In the genomic region with DNA sequence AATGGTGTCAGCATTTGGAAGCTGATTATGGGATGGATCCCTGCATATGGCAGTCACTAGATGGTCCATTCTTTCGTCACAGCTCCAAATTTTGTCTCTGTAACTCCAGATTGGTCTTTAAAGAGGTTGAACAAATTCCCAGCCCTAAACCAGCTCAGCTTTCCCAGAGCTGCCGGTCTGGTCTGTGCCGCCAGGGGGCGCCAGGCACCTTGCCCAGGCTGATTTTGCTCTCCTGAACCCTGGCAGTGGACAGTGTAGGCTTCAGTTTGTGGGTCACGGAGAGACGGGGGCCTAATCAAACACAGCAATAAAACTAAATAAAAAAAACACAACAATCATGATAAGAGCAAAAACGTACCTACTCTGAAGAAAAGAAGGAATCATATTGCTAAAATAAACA, we compare ENCODE assay signal across 8 mouse cellular contexts. TPM values are rescaled to one million over a fixed set of nuclear protein-coding genes. Genes with fewer than 3 reads are reported as not detected.
DNase-seq lines count a peak whose midpoint lies in the region; ATAC-seq and TF ChIP-seq lines count a peak whose summit lies in the region.
"Had no signal": no experiment of that assay in that cellular context is flagged by ENCODE, and none has a peak within 500 bp of the region (broad histone marks: within the 10 kb centered on the region; RNA-seq: fewer than 3 reads in every experiment).

No protein-coding gene starts in this region.

- H3K4me3 ChIP-seq in small intestine, adult 2 months (ENCODE audit: low read depth, low read length): no peak overlapping the region

- peak; percentile 20 for DNase-seq in MEL-GATA-1-ER (ENCODE audit: extremely low read depth, low read depth)
- DNase-seq in cerebellum, adult 18-20 months: peak; percentile 72 to 82
- peak; percentile 54 to 64 for DNase-seq in gastrocnemius, adult 8-10 months (ENCODE audit: low spot score in 2 of 2)
- peak; percentile 81 for DNase-seq in kidney, postnatal 14 days
- peak; percentile 85 for DNase-seq in lung, postnatal 14 days

- no peaks in the 10 kb centered on the region for H3K4me1 ChIP-seq in small intestine, adult 2 months (ENCODE audit: control insufficient read depth, insufficient read depth, insufficient read length, low read length)

- ATAC-seq in CD4-positive, CD25-positive, alpha-beta regulatory T cell, adult 4 months: peak; percentile 64

- no peaks in the 10 kb centered on the region for H3K36me3 ChIP-seq in small intestine, adult 2 months (ENCODE audit: control insufficient read depth, insufficient read depth, low read length)

- peaks cover 3% of the 10 kb centered on the region; the same call in 1 of the 2 replicates for H3K27me3 ChIP-seq in small intestine, adult 2 months (ENCODE audit: control insufficient read depth, insufficient read depth, low read length)

- 4% methylated on average over 7 of the region's 7 CpGs for WGBS in small intestine, adult 2 months

- no peak for TF ChIP-seq POLR2A in small intestine, adult 2 months (IDR thresholded peaks at IDR 0.05; ENCODE audit: low read depth, low read length)

- TF ChIP-seq CTCF in small intestine, adult 2 months (IDR thresholded peaks at IDR 0.05; ENCODE audit: extremely low read depth, insufficient read length, insufficient replicate concordance, low read depth, low read length): peak; percentile 98

- no peak overlapping the region for H3K27ac ChIP-seq in small intestine, adult 2 months (ENCODE audit: insufficient read depth, low read depth, low read length)

RNA-seq across cellular contexts. Expression of a gene that starts 13.5 kb away (rescaled TPM):
- 1 to 10 TPM; 4.9 to 6.4 TPM for polyA plus RNA-seq in CD4-positive, CD25-positive, alpha-beta regulatory T cell, adult 4 months (2017; shearing (Covaris generic))
- 10 to 100 TPM; 28.1 to 33.7 (median 33.5) TPM for total RNA-seq in gastrocnemius, adult 8-10 months (2022)
- 12.6 and 14.4 TPM in 2 replicates for polyA plus RNA-seq in small intestine, adult 2 months (2012; rRNA removed)

RNA-seq across cellular contexts. Expression of a gene that starts 16.9 kb away (rescaled TPM):
- polyA plus RNA-seq in CD4-positive, CD25-positive, alpha-beta regulatory T cell, adult 4 months (2017; shearing (Covaris generic)): not detected
- not detected for total RNA-seq in gastrocnemius, adult 8-10 months (2022)
- not detected in 2 replicates for polyA plus RNA-seq in small intestine, adult 2 months (2012; rRNA removed)
- total RNA-seq: layer of hippocampus, adult 18-20 months had no signal

RNA-seq across cellular contexts. Expression of a gene that starts 28.9 kb away (rescaled TPM):
- 1 to 10 TPM in 1 of 2 experiments, under 1 TPM in 1; 0.19 to 1.7 TPM for polyA plus RNA-seq in CD4-positive, CD25-positive, alpha-beta regulatory T cell, adult 4 months (2017; shearing (Covaris generic))
- not detected for total RNA-seq in gastrocnemius, adult 8-10 months (2022)
- polyA plus RNA-seq in small intestine, adult 2 months (2012; rRNA removed): 3.1 and 4.4 TPM in 2 replicates
- total RNA-seq: layer of hippocampus, adult 18-20 months had no signal

Comparison
In these comparisons a context has a peak if more than half of its experiments do, and no peak if none do; other contexts are left out.
1. DNase-seq: peak in every context shown above with its lines; median percentile 85 in lung, postnatal 14 days; 81 in kidney, postnatal 14 days; 77 in cerebellum, adult 18-20 months; 59 in gastrocnemius, adult 8-10 months; 20 in MEL-GATA-1-ER.